Mouse (Mus musculus): Measurements from ENCODE around the gene Mrps11. TPM values are rescaled to one million over a fixed set of nuclear protein-coding genes. Genes with fewer than 3 reads are reported as not detected.

Mrps11 gene
- polyA plus RNA-seq, 1 experiment from 2014 or later = 54.2 TPM

DNA sequence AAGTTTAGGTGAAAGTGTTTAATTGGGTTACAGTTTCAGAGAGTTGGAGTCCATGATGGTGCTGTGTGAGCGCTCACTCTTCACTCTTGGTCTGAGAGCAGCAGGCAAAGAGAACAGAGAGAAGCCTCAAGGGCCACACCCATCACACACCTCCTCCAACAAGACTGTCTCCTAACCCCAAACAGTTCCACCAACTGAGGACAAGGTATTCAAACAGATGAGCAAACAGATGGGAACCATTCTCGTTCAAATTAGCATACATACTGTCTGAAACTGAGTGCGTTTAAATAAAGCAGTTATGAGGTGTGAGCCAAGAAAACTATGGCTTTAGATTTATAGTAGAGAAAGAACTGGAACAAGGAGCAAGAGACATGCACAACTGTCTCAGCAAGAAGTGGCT, 13.7 kb downstream of the Mrps11 start:
- WGBS = 77% methylated on average over 3 of the region's 3 CpGs
- H3K4me2 ChIP-seq = no peak overlapping the region
- no peak overlapping the region for H3K9ac ChIP-seq
- H3K4me3 ChIP-seq = no peak overlapping the region
- peaks cover 41% of the 10 kb centered on the region for H3K27me3 ChIP-seq (replicated peaks)
- peaks cover 14% of the 10 kb centered on the region for H3K36me3 ChIP-seq
- H3K27ac ChIP-seq (replicated peaks) = no peak overlapping the region
- no peak for ATAC-seq (ENCODE audit: extremely low read depth, insufficient number of reproducible peaks, low FRiP score, low TSS enrichment)
- H3K4me1 ChIP-seq = peaks cover 19% of the 10 kb centered on the region
- H3K9me3 ChIP-seq = no peaks in the 10 kb centered on the region

- Histone ChIP-seq H3K27ac (replicated peaks) (no peak overlapping the region), H3K4me2 (no peak overlapping the region), H3K27me3 (replicated peaks) (peaks cover 46% of the 10 kb centered on the region), H3K9me3 (no peaks in the 10 kb centered on the region), H3K4me3 (no peak overlapping the region), H3K9ac (no peak overlapping the region), H3K36me3 (peaks cover 2% of the 10 kb centered on the region), H3K4me1 (peaks cover 19% of the 10 kb centered on the region)
- WGBS = 48% methylated on average over 9 of the region's 9 CpGs
- no peak for ATAC-seq (ENCODE audit: extremely low read depth, insufficient number of reproducible peaks, low FRiP score, low TSS enrichment)
Observed at GRCm38 (mm10) chr7:78797843-78798455, 15.0 kb downstream of the Mrps11 start.

GRCm38 (mm10) chr7:78799730-78800496, 17.0 kb downstream of the Mrps11 start:
- Histone ChIP-seq H3K27me3 (replicated peaks) (peaks cover 46% of the 10 kb centered on the region), H3K4me1 (peaks cover 11% of the 10 kb centered on the region), H3K9ac (no peak overlapping the region), H3K4me3 (no peak overlapping the region), H3K36me3 (no peaks in the 10 kb centered on the region), H3K27ac (replicated peaks) (no peak overlapping the region), H3K9me3 (no peaks in the 10 kb centered on the region), H3K4me2 (no peak overlapping the region)
- ATAC-seq (ENCODE audit: extremely low read depth, insufficient number of reproducible peaks, low FRiP score, low TSS enrichment) = no peak
- 56% methylated on average over 9 of the region's 9 CpGs for WGBS

DNA sequence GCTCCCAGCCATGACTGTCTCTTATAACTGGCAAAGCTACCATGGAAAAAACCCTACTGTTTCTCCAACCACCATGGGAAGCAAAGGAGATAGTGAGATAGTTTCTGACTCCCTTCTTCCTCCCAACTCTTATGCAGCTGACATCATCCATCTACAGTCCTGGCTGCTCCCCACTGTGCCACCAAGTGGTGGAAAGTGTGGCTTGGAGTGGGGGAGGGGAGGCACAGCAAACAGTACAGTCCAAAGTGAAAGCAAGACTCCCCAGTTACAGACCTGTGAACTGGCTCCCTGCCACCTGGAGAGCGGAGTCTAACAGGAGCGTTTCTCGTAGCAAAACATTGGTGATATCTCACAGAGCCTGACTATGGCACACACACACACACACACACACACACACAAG, 20.9 kb downstream of the Mrps11 start:
- no peak overlapping the region for H3K27ac ChIP-seq (replicated peaks)
- H3K9me3 ChIP-seq = no peaks in the 10 kb centered on the region
- 0 out of 2 replicates have a peak, but pooled peaks cover 2% of the 10 kb centered on the region for H3K4me1 ChIP-seq
- 68% methylated on average over 3 of the region's 3 CpGs for WGBS
- H3K4me2 ChIP-seq = no peak overlapping the region
- no peak for ATAC-seq (ENCODE audit: extremely low read depth, insufficient number of reproducible peaks, low FRiP score, low TSS enrichment)
- H3K27me3 ChIP-seq (replicated peaks) = peaks cover 29% of the 10 kb centered on the region
- no peaks in the 10 kb centered on the region for H3K36me3 ChIP-seq
- H3K9ac ChIP-seq = no peak overlapping the region
- no peak overlapping the region for H3K4me3 ChIP-seq

- 65% methylated on average over 4 of the region's 4 CpGs for WGBS
- H3K4me1 ChIP-seq = 0 out of 2 replicates have a peak, but pooled peaks cover 2% of the 10 kb centered on the region
- H3K9me3 ChIP-seq = no peaks in the 10 kb centered on the region
- H3K4me3 ChIP-seq = no peak overlapping the region
- no peaks in the 10 kb centered on the region; the same call in 1 of the 2 replicates for H3K27me3 ChIP-seq (replicated peaks)
- no peak overlapping the region for H3K9ac ChIP-seq
- no peaks in the 10 kb centered on the region for H3K36me3 ChIP-seq
- no peak overlapping the region for H3K27ac ChIP-seq (replicated peaks)
- ATAC-seq (ENCODE audit: extremely low read depth, insufficient number of reproducible peaks, low FRiP score, low TSS enrichment) = no peak
- H3K4me2 ChIP-seq = no peak overlapping the region
Observed at GRCm38 (mm10) chr7:78807192-78807591, 24.3 kb downstream of the Mrps11 start.

DNA sequence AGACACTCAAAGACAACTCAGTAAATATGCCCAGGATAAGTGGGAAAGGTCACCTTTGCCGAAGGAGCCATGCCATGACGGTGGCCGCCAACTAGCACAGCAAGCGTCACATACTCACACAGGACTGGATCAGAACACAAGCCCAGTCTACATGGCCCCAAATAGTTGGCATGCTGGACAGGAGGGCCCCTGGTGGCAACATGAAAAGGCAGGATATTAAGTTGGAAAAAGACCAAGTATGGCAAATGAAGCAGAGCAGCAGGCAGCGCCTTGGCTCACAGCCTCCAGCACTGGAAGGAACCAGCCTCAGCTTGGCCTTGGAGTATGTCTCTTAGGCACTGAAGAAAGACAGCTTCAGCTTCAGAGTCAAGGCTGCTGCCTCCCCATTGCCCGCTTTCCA, 30.9 kb downstream of the Mrps11 start:
- Histone ChIP-seq H3K27me3 (replicated peaks) (no peaks in the 10 kb centered on the region), H3K4me1 (peaks cover 5% of the 10 kb centered on the region; the same call in 1 of the 2 replicates), H3K36me3 (no peaks in the 10 kb centered on the region), H3K4me3 (no peak overlapping the region), H3K27ac (replicated peaks) (no peak overlapping the region), H3K9ac (no peak overlapping the region), H3K4me2 (no peak overlapping the region), H3K9me3 (no peaks in the 10 kb centered on the region)
- 92% methylated on average over 6 of the region's 6 CpGs for WGBS
- no peak for ATAC-seq (ENCODE audit: extremely low read depth, insufficient number of reproducible peaks, low FRiP score, low TSS enrichment)

DNA sequence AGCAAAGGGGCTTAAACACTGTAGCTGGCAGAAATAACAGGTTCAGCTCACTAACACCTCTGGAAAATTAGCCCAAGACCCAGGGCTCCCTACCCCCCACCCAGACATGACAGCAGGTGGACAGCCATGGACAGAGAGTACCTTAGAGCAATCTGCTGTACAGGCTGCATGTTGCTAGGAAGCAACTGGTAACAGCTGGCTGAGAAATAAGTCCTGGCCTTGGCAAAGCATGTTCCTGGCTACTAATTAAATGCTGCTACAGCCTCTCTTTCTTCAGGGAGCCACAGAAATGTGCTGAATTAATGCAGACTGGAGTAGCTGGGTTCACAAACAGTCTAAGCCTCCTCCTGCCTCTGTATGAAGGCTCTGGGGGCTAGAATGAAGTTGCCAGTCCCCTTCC, 31.8 kb downstream of the Mrps11 start:
- Histone ChIP-seq H3K4me1 (peaks cover 5% of the 10 kb centered on the region; the same call in 1 of the 2 replicates), H3K27ac (replicated peaks) (no peak overlapping the region), H3K36me3 (no peaks in the 10 kb centered on the region), H3K27me3 (replicated peaks) (no peaks in the 10 kb centered on the region), H3K9ac (no peak overlapping the region), H3K9me3 (no peaks in the 10 kb centered on the region), H3K4me3 (no peak overlapping the region), H3K4me2 (no peak overlapping the region)
- ATAC-seq (ENCODE audit: extremely low read depth, insufficient number of reproducible peaks, low FRiP score, low TSS enrichment) = no peak

DNA sequence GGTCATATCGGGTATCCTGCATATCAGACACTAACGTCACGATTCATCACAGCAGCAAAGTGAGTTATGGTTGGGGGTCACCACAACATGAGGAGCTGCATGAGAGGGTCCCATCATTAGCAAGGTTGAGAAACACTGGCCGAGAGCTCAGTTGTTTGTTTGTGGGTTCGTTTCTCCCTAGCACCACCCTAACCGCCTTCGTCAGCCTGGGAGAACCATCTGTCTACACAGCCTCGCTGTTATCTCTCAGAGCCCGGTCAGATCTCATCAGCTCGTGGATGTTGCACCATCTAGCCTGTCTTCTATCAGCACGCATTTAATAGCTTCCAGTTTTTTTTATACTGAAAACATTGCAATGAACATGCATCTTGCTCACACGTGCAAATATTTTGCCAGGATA, 35.4 kb downstream of the Mrps11 start:
- Histone ChIP-seq H3K4me3 (no peak overlapping the region), H3K9ac (no peak overlapping the region), H3K27me3 (replicated peaks) (no peaks in the 10 kb centered on the region), H3K4me2 (no peak overlapping the region), H3K36me3 (peaks cover 28% of the 10 kb centered on the region), H3K9me3 (no peaks in the 10 kb centered on the region), H3K27ac (replicated peaks) (no peak overlapping the region), H3K4me1 (peaks cover 5% of the 10 kb centered on the region; the same call in 1 of the 2 replicates)
- 54% methylated on average over 12 of the region's 12 CpGs for WGBS
- ATAC-seq (ENCODE audit: extremely low read depth, insufficient number of reproducible peaks, low FRiP score, low TSS enrichment) = no peak

GRCm38 (mm10) chr7:78826682-78827385, 43.9 kb downstream of the Mrps11 start:
- H3K9me3 ChIP-seq = no peaks in the 10 kb centered on the region
- H3K27me3 ChIP-seq (replicated peaks) = no peaks in the 10 kb centered on the region
- peaks cover 75% of the 10 kb centered on the region for H3K36me3 ChIP-seq
- no peak overlapping the region for H3K9ac ChIP-seq
- 59% methylated on average over 9 of the region's 9 CpGs for WGBS
- no peak overlapping the region for H3K4me2 ChIP-seq
- no peak overlapping the region for H3K4me3 ChIP-seq
- H3K27ac ChIP-seq (replicated peaks) = peak overlapping the region; percentile 8; the same call in 1 of the 2 replicates
- no peak for ATAC-seq (ENCODE audit: extremely low read depth, insufficient number of reproducible peaks, low FRiP score, low TSS enrichment)
- H3K4me1 ChIP-seq = peaks cover 7% of the 10 kb centered on the region

- ATAC-seq (ENCODE audit: extremely low read depth, insufficient number of reproducible peaks, low FRiP score, low TSS enrichment) = no peak
- Histone ChIP-seq H3K9ac (no peak overlapping the region), H3K36me3 (peaks cover 65% of the 10 kb centered on the region), H3K4me1 (peaks cover 7% of the 10 kb centered on the region), H3K27ac (replicated peaks) (no peak overlapping the region), H3K4me2 (no peak overlapping the region), H3K4me3 (no peak overlapping the region), H3K9me3 (no peaks in the 10 kb centered on the region), H3K27me3 (replicated peaks) (no peaks in the 10 kb centered on the region)
- WGBS = 85% methylated on average over 14 of the region's 14 CpGs
Observed at GRCm38 (mm10) chr7:78827749-78828362, 44.9 kb downstream of the Mrps11 start.

GRCm38 (mm10) chr7:78835656-78836055, 52.7 kb downstream of the Mrps11 start:
- H3K9ac ChIP-seq = no peak overlapping the region
- H3K27ac ChIP-seq (replicated peaks) = no peak overlapping the region
- H3K4me2 ChIP-seq = no peak overlapping the region
- H3K4me1 ChIP-seq = no peaks in the 10 kb centered on the region
- H3K4me3 ChIP-seq = no peak overlapping the region
- 83% methylated on average over 4 of the region's 4 CpGs for WGBS
- no peaks in the 10 kb centered on the region for H3K9me3 ChIP-seq
- ATAC-seq (ENCODE audit: extremely low read depth, insufficient number of reproducible peaks, low FRiP score, low TSS enrichment) = no peak
- no peaks in the 10 kb centered on the region for H3K27me3 ChIP-seq (replicated peaks)
- H3K36me3 ChIP-seq = peaks cover 59% of the 10 kb centered on the region
